Mouse (Mus musculus) heart, adult 2 months (tissue): ENCODE data around the gene Arg2.
A peak's percentile ranks its signal among the peaks of the same experiment; 100 is the strongest.

Experiments
- CTCF ChIP-seq: fragments of 200-600 bp; IDR thresholded peaks from 2 replicates; pipeline ENCODE4 v1.8.1; 2022; ENCODE audit warnings: antibody characterized with exemption, mild to moderate bottlenecking, moderate library complexity
- POLR2A ChIP-seq: fragments of 200-500 bp; IDR thresholded peaks from 2 replicates; pipeline ENCODE4 v1.6.1; 2011; ENCODE audit warnings: mild to moderate bottlenecking, low read depth, low read length, control low read depth; ENCODE audit not compliant: insufficient read depth

GRCm38 (mm10) chr12:79097106-79097752, 33.3 kb upstream of the Arg2 start:
- TF ChIP-seq CTCF (peak; percentile 76), POLR2A (no peak)
